Mouse (Mus musculus) limb, embryonic 10.5 days (tissue): ENCODE data around the gene Rab3ip. TPM values are rescaled to one million over a fixed set of nuclear protein-coding genes. Genes with fewer than 3 reads are reported as not detected.

Experiments
- DNase-seq: peaks from one replicate; pipeline ENCODE4 v3.0.0-alpha.2; 2017; ENCODE audit warnings: low spot score
- H3K27ac ChIP-seq: fragments of 300-500 bp; sonication (generic); 2 replicates; pipeline ENCODE4 v1.5.1; 2016; ENCODE audit warnings: mild to moderate bottlenecking
- H3K27me3 ChIP-seq: fragments of 300-500 bp; sonication (generic); 2 replicates; pipeline ENCODE4 v1.6.1; 2016; ENCODE audit warnings: low read depth, mild to moderate bottlenecking; ENCODE audit not compliant: poor library complexity, severe bottlenecking
- H3K36me3 ChIP-seq: fragments of 300-500 bp; sonication (generic); 2 replicates; pipeline ENCODE4 v1.6.1; 2016; ENCODE audit warnings: mild to moderate bottlenecking, moderate library complexity
- H3K4me1 ChIP-seq: fragments of 300-500 bp; sonication (generic); 2 replicates; pipeline ENCODE4 v1.6.1; 2016
- H3K4me3 ChIP-seq: fragments of 300-500 bp; sonication (generic); 2 replicates; pipeline ENCODE4 v1.5.1; 2016; ENCODE audit warnings: mild to moderate bottlenecking, moderate library complexity
- H3K9me3 ChIP-seq: fragments of 300-500 bp; sonication (generic); replicated peaks from 2 replicates; pipeline ENCODE4 v1.6.1; 2016; ENCODE audit warnings: mild to moderate bottlenecking
- WGBS: fragments of 180-500 bp; shearing (Covaris S2); methylation state at CpG from one replicate; pipeline ENCODE4 v1.1.7; 2016; 5-methylcytosine and 5-hydroxymethylcytosine counted together
- polyA plus RNA-seq: library from polyadenylated mRNA; unstranded; fragments of >200 nt; fragmentation: Nextera tagmentation; extraction: Ambion mirVana; gene quantifications from 2 replicates; pipeline ENCODE4 v1.2.1, GENCODE M21; 2016

Rab3ip gene
- polyA plus RNA-seq, 1 experiment from 2014 or later, result 40.0 TPM

DNA sequence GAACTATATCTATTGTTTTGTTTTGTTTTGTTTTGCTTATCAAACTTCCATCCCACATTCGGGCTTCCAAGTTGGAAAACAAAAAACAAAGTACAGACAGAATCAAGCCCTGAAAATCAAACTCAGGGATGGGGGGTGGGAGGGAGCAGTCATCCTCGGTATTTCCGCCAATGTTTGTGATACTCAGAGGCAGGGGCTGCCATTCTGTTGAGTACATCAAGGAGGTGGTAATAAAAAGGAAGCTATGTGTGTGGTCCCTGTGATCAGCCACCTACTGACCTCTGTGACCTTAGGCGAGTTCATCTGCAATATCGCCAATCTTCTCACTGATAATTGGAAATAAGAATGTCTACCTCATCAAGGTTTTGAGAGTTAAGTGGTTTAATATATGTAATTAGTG is 317 bp upstream of the Rab3ip start:
- peaks cover 36% of the 10 kb centered on the region for H3K4me1 ChIP-seq
- peaks cover 3% of the 10 kb centered on the region; the same call in 1 of the 2 replicates for H3K36me3 ChIP-seq
- 24% methylated on average over 5 of the region's 5 CpGs for WGBS
- no peak for DNase-seq
- peak overlapping the region; percentile 91 for H3K27ac ChIP-seq
- no peaks in the 10 kb centered on the region for H3K27me3 ChIP-seq
- peak overlapping the region; percentile 95 for H3K4me3 ChIP-seq
- no peaks in the 10 kb centered on the region for H3K9me3 ChIP-seq

DNA sequence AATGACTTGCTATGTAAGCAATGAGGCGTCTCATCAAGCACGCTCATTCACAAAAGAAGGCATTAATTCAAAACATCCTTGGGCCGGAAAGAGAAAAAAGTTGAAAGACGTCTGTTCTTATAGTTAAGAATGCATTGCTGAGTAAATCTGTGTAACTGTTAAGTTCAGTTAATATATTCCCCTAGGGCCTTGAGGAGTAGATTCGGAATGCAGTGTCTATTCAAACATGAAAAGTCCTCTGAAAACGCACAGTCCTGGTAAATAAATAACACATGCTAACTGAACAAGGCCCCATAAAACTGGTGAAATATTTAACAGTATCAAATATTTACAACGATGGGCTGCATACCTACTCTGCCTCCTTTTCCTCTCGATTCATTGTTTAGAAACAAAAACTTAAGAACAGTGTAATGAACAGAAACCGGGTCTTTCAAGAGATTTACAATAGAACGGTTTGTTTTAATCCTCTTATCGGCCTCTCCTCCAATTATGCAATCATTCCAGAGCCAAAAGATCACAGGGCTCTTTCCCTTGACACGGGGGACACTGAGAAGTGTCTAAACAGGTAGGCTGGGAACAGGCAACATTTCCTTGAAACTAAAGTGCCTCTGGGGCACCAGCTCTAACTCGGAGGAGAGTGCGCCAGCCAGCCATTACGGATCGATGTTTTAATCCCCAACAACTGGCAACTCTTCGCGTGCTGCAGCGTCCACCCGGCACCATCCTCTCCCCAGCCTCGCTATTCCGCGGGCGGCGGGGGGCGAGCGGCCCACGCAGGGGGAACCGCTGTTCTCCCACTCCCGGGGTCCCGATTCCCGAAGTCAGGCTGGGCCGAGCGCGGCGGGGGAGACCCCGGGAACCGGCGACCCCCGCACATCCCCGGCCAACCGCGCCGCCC is 1.2 kb downstream of the Rab3ip start:
- Histone ChIP-seq H3K9me3 (no peaks in the 10 kb centered on the region), H3K27ac (peak overlapping the region; percentile 91), H3K36me3 (peaks cover 3% of the 10 kb centered on the region; the same call in 1 of the 2 replicates), H3K4me1 (peaks cover 41% of the 10 kb centered on the region), H3K4me3 (peak overlapping the region; percentile 95), H3K27me3 (no peaks in the 10 kb centered on the region)
- peak; percentile 62 for DNase-seq
- 1% methylated on average over 43 of the region's 44 CpGs for WGBS

DNA sequence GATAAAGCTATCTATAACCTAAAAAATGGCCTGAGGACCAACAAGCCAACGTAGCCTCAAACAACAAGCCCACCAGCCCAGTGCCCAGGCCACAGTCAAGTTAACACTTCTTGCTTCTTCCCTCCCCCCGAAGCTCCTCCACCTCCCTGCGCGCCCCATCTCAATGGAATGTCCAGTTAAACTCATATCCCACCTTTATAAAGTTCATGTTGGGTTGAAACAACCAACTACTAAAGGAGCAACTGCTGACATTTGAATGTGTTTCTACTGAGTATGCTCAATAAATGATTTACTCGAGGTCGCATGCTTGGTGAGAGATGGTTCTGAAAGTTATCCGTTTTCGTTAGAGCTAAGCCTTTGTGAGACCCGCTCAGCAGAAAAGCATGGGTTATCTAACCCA is 2.2 kb downstream of the Rab3ip start:
- 85% methylated on average over 9 of the region's 9 CpGs for WGBS
- Histone ChIP-seq H3K27me3 (no peaks in the 10 kb centered on the region), H3K9me3 (no peaks in the 10 kb centered on the region), H3K4me1 (peaks cover 41% of the 10 kb centered on the region), H3K36me3 (peaks cover 3% of the 10 kb centered on the region; the same call in 1 of the 2 replicates), H3K27ac (no peak overlapping the region), H3K4me3 (peak overlapping the region; percentile 95)
- DNase-seq, result no peak

DNA sequence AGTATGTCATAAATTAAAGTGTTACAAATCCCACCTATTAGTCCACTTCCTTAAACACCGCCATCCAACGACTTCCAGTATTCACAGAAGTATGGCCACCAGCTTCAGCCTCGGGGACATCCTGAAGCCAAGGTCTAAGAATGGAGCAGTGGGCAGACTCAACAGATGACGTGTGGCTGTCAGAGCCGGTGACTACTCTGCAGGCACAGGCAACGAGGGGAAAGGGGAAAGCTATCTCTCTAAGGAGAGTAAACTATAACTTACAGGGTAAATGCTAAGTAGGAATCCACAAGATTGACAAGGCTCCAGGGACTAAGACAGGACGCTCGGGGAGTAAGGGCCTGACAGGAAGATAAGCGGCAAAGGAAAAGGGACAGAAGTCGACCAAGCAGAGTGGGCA is 5.6 kb downstream of the Rab3ip start:
- no peak overlapping the region for H3K4me3 ChIP-seq
- 71% methylated on average over 10 of the region's 10 CpGs for WGBS

DNA sequence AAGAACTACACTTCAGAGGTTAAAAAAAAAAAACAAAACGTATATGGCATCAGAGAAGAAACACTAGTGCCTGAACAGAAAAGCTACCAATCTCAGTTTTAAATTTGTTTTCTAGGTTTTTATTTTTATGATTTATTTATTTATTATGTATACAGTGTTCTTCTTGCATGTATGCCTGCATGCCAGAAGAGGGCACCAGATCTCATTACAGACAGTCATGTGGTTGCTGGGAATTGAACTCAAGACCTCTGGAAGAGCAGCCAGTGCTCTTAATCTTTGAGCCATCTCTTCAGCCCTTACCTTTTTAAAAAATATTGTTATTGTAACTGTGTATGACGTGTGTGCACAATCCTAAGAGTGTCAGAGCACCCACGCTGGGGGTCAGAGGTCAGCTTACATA is 6.4 kb downstream of the Rab3ip start:
- Histone ChIP-seq H3K9me3 (no peaks in the 10 kb centered on the region), H3K4me1 (peaks cover 23% of the 10 kb centered on the region), H3K4me3 (no peak overlapping the region), H3K36me3 (peaks cover 22% of the 10 kb centered on the region), H3K27ac (no peak overlapping the region), H3K27me3 (no peaks in the 10 kb centered on the region)
- 86% methylated on average over 3 of the region's 3 CpGs for WGBS
- no peak for DNase-seq

More for the DNA sequence above, 5.6 kb downstream of the Rab3ip start:
- no peak overlapping the region for H3K27ac ChIP-seq
- H3K36me3 ChIP-seq, result peaks cover 18% of the 10 kb centered on the region
- H3K4me1 ChIP-seq, result peaks cover 29% of the 10 kb centered on the region
- H3K9me3 ChIP-seq, result no peaks in the 10 kb centered on the region
- no peaks in the 10 kb centered on the region for H3K27me3 ChIP-seq
- no peak for DNase-seq

DNA sequence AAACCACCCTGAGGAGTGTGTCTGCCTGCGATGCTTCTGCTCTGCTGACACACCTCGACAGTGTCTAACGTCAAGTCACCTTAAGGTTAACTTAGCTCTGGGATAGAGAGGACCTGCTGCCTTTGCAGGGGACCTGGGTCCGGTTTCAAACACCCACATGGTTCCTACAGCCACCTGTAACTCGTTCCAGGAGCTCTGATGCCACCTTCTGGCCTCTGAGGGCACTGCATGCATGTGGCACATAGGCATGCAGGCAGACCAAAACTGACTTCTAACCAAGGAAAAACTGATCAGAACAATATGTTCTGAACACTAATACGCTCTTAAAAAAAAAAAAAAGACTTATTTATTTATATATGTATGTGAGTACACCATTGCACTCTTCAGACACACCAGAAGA is 7.5 kb downstream of the Rab3ip start:
- no peaks in the 10 kb centered on the region for H3K9me3 ChIP-seq
- DNase-seq, result no peak
- no peak overlapping the region for H3K4me3 ChIP-seq
- peaks cover 12% of the 10 kb centered on the region for H3K4me1 ChIP-seq
- H3K36me3 ChIP-seq, result peaks cover 33% of the 10 kb centered on the region
- WGBS, result 93% methylated on average over 6 of the region's 6 CpGs
- no peaks in the 10 kb centered on the region for H3K27me3 ChIP-seq
- no peak overlapping the region for H3K27ac ChIP-seq

DNA sequence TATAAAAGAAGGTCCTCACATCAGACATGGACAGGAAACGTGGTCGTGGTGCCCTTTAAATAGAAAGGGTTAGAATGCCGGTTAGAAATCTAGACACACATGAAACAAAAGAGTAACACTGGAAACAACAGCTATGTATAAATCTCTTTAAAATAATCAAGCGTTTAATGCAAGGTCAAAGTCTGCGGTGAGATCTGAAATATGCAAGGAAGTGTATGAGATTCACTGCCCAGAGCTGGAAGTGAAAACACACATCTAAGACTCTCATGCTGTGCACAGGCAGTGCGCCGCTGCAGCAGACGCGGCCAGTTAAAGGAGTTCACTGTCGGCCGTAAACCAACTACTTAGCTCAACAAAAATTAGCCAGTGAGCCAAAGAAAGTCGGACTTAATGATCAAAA is 15.5 kb downstream of the Rab3ip start:
- WGBS, result 82% methylated on average over 12 of the region's 12 CpGs
- Histone ChIP-seq H3K36me3 (peaks cover 74% of the 10 kb centered on the region), H3K4me1 (0 out of 2 replicates have a peak, but pooled peaks cover 6% of the 10 kb centered on the region), H3K27ac (no peak overlapping the region), H3K9me3 (no peaks in the 10 kb centered on the region), H3K4me3 (no peak overlapping the region), H3K27me3 (no peaks in the 10 kb centered on the region)
- DNase-seq, result no peak

DNA sequence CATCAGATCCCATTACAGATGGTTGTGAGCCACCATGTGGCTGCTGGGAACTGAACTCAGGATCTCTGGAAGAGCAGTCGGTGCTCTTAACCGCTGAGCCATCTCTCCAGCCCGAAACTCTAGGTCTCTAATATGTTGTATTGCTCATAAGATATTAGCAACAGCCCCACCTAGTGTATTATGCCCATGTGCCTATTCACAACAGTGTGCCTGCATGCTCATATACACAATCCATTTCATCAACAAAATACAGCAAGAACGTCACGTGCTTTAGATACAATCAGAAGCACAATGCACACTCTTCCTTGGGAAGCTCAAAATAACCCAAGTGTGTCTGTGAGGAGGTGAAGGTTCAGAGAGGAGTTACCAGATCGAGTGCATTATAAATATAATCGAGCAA is 16.8 kb downstream of the Rab3ip start:
- Histone ChIP-seq H3K4me1 (0 out of 2 replicates have a peak, but pooled peaks cover 6% of the 10 kb centered on the region), H3K36me3 (peaks cover 73% of the 10 kb centered on the region)
- 92% methylated on average over 7 of the region's 7 CpGs for WGBS

DNA sequence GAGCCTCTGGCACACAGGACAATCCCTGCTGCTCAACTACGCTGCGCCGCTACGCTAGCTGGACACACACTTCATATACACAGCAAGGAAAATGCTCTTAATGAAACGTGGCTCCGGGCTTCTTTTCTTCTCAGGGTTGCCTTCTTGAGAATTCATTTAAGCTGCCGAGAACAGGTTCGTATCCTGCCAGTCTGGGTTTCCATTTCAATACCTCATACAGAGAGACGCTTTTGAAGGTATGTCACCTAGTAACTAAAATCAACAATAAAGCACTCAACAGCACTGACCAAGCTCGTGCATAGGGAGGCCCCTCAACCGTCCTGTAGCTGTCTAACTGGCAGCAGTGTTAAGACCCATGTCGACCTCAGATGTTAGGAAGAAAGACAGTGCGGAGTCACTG is 18.2 kb downstream of the Rab3ip start:
- 0 out of 2 replicates have a peak, but pooled peaks cover 6% of the 10 kb centered on the region for H3K4me1 ChIP-seq
- peaks cover 70% of the 10 kb centered on the region for H3K36me3 ChIP-seq
- H3K27ac ChIP-seq, result no peak overlapping the region
- WGBS, result 92% methylated on average over 13 of the region's 13 CpGs
- no peak overlapping the region for H3K4me3 ChIP-seq
- DNase-seq, result no peak
- H3K9me3 ChIP-seq, result no peaks in the 10 kb centered on the region
- no peaks in the 10 kb centered on the region for H3K27me3 ChIP-seq

More for the DNA sequence above, 16.8 kb downstream of the Rab3ip start:
- no peak overlapping the region for H3K27ac ChIP-seq
- no peak overlapping the region for H3K4me3 ChIP-seq
- DNase-seq, result no peak
- H3K27me3 ChIP-seq, result no peaks in the 10 kb centered on the region
- H3K9me3 ChIP-seq, result no peaks in the 10 kb centered on the region

DNA sequence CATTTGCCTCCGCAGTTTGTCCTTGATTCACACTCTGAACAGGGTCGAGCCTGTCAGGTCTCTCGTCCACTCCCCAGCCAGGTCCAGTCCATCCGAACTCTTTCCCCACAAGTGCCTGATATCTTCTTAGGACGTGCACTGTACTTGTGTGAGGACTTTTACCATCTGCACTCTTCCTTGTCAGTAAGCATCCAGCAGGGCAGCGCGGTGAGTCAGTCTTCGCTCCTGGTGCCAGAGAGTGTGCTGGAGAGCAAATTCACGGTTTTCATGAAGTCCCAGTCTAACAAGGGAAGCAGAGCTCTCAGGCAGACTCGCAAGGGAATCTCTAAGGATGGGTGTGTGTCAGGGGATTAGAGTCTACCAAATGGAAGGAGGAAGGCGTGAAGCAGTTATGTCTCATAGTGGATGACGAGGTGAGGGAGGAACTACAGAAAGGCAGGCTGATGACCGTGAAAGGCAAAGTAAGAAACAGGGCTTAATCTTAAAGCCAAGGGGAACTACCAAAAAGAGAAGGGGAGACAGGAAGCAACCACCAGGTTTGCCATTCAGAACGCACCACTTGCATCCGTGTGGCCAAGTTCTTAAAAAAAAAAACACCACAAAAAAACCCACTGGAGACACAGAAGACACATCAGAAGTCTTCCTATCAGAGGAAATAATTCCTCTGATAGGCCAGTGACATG is 18.9 kb downstream of the Rab3ip start:
- Histone ChIP-seq H3K9me3 (no peaks in the 10 kb centered on the region), H3K4me3 (no peak overlapping the region), H3K27ac (no peak overlapping the region), H3K27me3 (no peaks in the 10 kb centered on the region), H3K4me1 (0 out of 2 replicates have a peak, but pooled peaks cover 6% of the 10 kb centered on the region), H3K36me3 (peaks cover 70% of the 10 kb centered on the region)
- 78% methylated on average over 15 of the region's 15 CpGs for WGBS
- no peak for DNase-seq

DNA sequence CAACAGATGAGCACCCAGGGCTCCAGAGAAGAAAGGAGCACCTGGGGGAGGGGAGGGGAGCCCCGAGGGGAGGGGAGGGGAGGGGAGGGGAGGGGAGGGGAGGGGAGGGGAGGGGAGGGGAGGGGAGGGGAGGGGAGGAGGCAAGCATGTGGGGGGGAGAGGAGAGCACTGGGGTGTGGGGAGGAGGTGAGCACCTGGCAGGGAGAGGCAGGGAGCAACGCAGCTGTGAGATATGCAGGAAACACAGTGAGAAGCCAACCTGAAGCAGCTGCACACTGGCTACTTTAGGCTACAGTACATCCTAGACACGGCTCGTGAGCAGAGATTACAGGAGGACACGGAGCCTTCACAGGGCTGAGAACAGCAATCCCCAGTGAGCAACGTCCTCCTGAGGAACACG is 19.6 kb downstream of the Rab3ip start:
- no peak overlapping the region for H3K27ac ChIP-seq
- H3K36me3 ChIP-seq, result peaks cover 70% of the 10 kb centered on the region
- H3K4me3 ChIP-seq, result no peak overlapping the region
- no peak for DNase-seq
- no peaks in the 10 kb centered on the region for H3K9me3 ChIP-seq
- 0 out of 2 replicates have a peak, but pooled peaks cover 6% of the 10 kb centered on the region for H3K4me1 ChIP-seq
- no peaks in the 10 kb centered on the region for H3K27me3 ChIP-seq
- 78% methylated on average over 6 of the region's 7 CpGs for WGBS

DNA sequence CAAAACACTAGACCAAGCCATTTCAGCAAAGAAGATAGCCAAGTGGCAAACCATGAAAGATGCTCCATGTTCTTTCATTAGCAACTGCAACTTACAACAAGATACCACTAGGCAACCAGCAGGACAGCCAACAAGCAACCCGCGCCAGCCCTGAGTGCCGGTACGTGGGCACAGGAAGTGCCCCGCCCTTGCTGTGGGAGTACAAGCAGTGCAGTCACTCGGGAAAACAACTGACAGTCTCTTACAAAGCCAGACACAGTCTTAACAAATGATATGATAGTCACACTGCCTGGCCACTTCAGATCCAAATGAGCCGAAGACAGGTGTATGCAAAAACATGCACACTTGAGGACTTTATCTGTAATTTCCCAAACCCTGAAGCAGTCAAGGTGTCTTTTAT is 20.1 kb downstream of the Rab3ip start:
- WGBS, result 84% methylated on average over 7 of the region's 7 CpGs
- Histone ChIP-seq H3K4me1 (0 out of 2 replicates have a peak, but pooled peaks cover 6% of the 10 kb centered on the region), H3K36me3 (peaks cover 70% of the 10 kb centered on the region), H3K9me3 (no peaks in the 10 kb centered on the region), H3K4me3 (no peak overlapping the region), H3K27me3 (no peaks in the 10 kb centered on the region), H3K27ac (no peak overlapping the region)
- no peak for DNase-seq

DNA sequence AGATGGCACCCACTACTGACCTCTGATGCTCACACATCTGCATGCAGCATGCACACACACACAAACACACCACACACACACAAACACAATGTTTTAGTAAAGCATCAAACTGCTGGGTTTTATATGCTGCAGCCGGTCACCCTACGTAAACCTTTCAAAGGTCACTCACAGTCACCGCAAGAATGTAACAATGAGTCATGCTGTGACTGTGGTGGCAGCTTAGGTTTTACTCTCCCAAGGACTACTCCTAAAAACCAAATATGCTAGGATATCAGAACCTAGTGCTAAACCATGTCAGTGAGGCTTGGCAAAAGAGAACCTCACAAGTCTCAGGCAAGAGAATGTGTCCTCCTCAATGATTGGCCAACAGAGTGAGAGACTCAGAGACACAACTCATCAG is 21.7 kb downstream of the Rab3ip start:
- Histone ChIP-seq H3K36me3 (peaks cover 75% of the 10 kb centered on the region), H3K9me3 (no peaks in the 10 kb centered on the region), H3K4me1 (0 out of 2 replicates have a peak, but pooled peaks cover 6% of the 10 kb centered on the region), H3K4me3 (no peak overlapping the region), H3K27me3 (no peaks in the 10 kb centered on the region), H3K27ac (no peak overlapping the region)
- DNase-seq, result no peak
- 93% methylated on average over 3 of the region's 3 CpGs for WGBS
